Mouse (Mus musculus) T-helper 17 cell (primary cell): ENCODE results near the gene Ankrd13d.

ENCODE experiments used
- in situ Hi-C, 2 experiments: fragments of 300-600 bp; cut with MboI, MseI; formaldehyde crosslinking; loops; 1 replicate in 1 of 2; 2 replicates in 1 of 2; pipeline ENCODE4 v1.15.1; 2025; ENCODE audit warnings: high pct_unique_total_duplicates in 2 of 2

The Ankrd13d gene

DNA sequence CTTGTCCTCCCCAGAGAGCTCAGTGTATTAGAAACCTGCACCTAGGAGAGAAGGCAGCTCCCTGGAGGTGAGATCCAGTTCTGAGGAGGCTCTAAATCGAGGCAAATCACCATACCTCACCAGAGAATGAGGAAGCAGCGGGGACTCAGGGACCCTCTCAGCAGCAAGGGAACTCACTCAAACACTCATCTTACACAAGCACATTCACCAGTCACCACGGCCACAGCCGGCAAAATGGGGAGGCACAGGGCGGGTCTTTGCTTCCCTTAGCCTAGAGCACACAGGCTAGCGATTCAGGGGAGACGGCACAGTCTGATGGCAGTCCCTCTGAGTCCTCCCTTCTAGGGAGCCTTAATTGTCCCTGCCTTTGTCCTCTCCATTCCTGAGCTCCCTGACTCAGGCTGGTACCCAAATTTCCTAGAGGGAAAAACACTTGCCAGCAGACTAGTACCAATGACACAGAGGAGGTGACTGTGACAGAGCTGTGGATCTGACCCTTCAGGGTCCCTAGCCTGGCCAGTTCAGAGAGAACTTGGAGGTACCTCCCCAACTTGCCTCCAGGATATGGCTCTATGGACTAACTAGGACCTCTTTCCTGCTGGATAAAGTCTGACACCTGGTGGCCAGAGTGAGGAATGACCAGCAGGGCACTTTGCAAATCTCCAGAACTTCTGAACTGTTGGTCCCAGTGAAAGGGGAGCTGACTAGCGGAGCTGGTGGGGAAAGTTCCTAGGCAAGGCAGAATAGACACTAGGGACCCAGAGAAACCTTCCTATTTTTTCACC is 54.9 kb downstream of the Ankrd13d start:
- in situ Hi-C loops: no loop called here

DNA sequence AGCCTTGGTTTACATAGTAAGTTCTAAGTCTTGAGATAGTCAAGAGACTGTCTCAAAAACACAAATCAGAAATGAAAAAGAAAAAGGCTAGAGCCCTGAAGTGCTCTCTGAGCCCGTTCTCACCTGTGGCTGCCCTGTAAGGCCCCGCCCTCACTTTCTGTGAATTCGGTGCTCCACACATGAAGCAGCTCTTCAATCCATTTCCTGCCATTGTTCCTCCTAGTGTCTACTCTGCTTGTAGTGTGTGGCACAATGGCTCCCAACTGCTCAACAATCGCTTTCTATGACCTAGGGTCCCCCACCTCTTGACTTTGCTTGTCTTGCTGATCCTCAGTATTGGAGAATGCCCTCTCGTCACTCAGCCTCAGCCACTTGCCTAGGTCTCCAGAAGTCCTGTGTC is 55.5 kb downstream of the Ankrd13d start:
- in situ Hi-C loops: no loop called here

DNA sequence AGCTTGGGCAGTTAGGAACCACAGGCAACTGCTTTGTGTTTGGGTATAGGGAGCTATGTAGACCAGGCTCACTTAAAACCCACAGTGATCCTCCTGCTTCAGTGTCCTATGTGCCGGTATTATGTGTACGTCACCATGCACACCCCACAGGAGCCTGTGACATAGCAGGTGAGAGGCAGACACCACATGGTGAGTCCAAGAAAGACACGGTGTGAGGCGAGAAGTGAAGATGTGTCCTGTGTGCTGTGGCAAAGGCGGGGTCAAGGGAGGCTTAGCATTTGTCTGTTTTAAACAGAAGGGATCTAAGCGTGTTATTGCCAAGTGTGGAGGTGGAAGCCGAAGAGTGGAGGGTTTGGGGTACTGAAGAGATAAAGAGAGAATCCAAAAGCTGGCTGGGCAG is 56.2 kb downstream of the Ankrd13d start:
- in situ Hi-C loops: no loop called here

DNA sequence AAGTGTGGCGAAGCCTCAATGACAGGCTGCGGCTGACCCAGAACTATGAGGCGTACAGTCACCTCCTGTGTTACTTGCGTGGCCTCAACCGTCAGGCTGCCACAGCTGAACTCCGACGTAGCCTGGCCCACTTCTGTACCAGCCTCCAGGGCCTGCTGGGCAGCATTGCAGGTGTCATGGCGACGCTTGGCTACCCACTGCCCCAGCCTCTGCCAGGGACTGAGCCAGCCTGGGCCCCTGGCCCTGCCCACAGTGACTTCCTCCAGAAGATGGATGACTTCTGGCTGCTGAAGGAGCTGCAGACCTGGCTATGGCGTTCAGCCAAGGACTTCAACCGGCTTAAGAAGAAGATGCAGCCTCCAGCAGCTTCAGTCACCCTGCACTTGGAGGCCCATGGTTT is 60.8 kb downstream of the Ankrd13d start:
- in situ Hi-C loops: no loop called here

DNA sequence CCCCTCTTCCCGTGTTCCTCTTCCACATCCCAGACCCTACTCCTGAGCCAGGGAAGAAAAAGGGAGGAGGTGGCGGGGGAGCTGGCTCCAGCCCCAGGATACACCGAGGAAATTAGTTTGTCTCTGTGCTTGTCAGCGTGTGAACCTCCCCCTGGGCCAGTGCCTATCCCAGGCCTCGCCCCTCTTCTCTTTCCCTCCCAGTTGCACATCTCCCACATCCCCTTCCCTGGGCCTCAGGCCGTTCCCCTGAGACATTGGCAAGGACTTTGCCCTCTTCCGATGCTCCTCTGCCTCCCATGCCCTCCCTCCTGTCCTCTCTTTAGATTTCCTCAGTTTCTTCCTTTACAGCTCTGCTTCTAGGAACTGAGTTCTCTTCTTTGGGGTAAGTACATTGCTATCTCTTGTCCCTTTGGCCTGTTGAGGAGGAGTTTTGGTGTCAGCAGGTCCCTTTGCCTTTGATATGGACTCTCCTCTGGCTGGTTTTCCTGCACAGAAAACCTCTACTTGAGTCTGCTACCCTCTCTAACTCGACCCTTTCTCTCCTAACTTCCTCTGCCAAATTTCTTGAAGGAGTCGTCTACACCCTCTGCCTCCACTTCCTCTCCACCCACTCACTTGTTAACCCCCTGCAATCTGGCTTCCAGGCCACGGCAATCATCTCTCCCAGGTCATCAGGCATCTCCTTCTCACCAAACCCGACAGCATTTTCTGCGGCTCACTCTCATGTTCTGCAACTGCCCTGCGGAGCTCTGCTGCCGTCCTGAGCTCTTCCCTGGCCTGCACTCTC is 61.8 kb downstream of the Ankrd13d start:
- in situ Hi-C loops: no loop called here

DNA sequence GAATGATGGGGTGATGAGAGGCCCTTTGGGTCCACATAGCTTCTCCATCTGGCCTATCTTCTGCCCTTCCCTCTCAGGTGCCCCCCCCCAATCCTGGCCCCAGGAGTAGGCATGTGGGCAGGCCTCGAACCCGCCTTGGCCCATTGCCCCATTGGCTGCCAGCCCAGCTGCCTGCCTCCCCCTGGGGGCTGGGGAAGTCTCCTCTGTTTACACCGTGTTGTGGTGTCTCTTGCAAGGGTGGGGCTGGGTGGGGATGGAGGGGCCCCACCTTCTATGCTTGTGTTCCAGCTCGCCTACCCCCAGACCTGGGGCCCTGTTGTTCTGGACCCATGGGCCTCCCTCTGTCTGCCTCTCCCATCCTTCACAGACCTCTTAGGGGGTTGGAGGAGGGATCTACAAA is 62.5 kb downstream of the Ankrd13d start:
- in situ Hi-C loops: no loop called here
